Mouse (Mus musculus): Measurements from ENCODE around the gene Arhgef25. TPM values are rescaled to one million over a fixed set of nuclear protein-coding genes. Genes with fewer than 3 reads are reported as not detected.
"Not testable (repeated sequence)": the region's sequence is repeated elsewhere in the genome, so short reads cannot be mapped to it uniquely, and the experiment has no call there.

Arhgef25 gene
- total RNA-seq, 1 experiment from 2014 or later, result 18.4 TPM

DNA sequence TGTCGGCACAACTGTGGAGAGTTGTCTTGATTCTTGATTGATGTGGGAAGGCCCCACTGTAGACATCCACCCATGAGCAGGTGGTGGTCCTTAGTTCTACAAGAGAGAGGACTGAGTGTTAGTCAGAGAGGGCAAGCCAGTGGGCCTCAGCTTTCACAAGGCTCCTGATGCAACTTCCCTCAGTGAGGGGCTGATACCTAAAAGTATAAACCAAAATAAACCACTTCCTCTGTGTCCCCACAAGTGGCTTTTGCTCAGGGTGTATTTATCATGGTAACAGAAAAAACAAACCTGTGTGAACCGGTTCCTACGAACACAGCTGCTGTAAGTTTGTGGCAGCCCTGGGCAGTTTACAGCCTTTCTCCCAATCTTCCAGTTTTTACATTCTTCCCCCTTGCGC, 53.4 kb downstream of the Arhgef25 start:
- peak; percentile 91 to 93 for ATAC-seq (replicated peaks in 1 of 2; ENCODE audit: insufficient read depth in 1 of 2, low FRiP score in 2 of 2, low TSS enrichment in 1 of 2, low read depth in 1 of 2, poor library complexity in 2 of 2, severe bottlenecking in 2 of 2)

DNA sequence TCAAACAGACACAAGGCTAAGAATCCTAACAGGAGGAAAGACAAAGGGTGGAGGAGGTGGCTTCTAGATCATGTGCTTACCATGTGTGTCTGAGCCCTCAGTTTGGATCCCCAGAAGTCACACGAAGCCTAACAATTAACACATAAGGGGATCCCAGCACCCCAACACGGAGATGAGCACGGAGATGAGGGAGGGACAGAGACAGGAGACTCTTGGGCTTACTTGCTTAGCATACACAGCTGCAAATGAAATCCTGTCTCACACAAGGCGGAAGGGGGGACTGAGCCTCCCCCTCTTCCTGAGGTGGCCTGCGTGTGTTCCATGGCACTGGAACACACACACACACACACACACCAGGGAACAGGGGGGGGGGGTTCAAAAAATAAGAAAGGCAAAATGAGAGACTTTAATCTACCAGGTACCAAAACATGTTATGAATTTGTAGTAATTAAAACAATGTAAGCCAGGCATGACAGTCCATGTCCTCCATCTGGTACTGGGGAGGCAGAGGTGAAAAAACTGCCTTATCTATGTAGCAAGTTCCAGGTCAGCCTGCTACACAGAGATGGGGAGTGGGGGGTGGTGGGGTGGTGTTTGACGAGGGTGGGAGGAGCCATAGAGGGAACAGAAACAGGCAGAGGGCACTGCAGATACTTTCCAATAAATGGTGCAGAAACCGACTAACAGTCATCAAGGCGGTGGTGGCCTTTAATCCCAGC, 54.6 kb downstream of the Arhgef25 start:
- peak; percentile 22 to 33; a peak in 2 of 4 replicates for ATAC-seq (replicated peaks in 1 of 2; ENCODE audit: insufficient read depth in 1 of 2, low FRiP score in 2 of 2, low TSS enrichment in 1 of 2, low read depth in 1 of 2, poor library complexity in 2 of 2, severe bottlenecking in 2 of 2)

DNA sequence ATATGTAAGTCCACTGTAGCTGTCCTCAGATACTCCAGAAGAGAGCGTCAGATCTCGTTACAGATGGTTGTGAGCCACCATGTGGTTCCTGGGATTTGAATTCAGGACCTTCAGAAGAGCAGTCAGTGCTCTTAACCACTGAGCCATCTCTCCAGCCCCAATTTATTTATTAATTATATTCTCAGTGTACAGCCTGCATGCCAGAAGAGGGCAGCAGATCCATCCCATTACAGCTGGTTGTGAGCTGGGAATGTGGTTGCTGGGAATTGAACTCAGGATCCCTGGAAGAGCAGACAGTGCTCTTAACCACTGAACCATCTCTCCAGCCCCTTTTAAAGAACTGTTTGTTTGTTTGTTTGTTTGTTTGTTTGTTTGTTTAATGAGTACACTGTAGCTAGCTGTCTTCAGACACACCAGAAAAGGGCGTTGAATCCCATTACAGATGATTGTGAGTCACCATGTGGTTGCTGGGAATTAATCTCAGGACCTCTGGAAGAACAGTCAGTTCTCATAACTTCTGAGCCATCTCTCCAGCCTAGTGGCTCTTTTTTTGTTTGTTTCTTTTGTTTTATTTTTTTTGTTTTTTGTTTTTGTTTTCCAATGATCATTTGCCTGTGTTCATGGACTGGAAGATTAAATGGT, 55.4 kb downstream of the Arhgef25 start:
- ATAC-seq (replicated peaks in 1 of 2; ENCODE audit: insufficient read depth in 1 of 2, low FRiP score in 2 of 2, low TSS enrichment in 1 of 2, low read depth in 1 of 2, poor library complexity in 2 of 2, severe bottlenecking in 2 of 2), result not testable (repeated sequence)

Other genes starting within 250 kb of the Arhgef25 start
- 41.1 and 46.3 TPM in 2 replicates for gene Ctdsp2, start 211.4 kb downstream of the Arhgef25 start, total RNA-seq (2017)
- gene Avil, start 189.4 kb downstream of the Arhgef25 start, total RNA-seq (2017), result 0.30 TPM in 1 of 2 replicates, not detected in the other
- gene Tsfm, start 159.2 kb downstream of the Arhgef25 start, total RNA-seq (2017), result 23.6 and 35.5 TPM in 2 replicates
- 16.5 and 19.4 TPM in 2 replicates for gene Mettl1, start 148.7 kb downstream of the Arhgef25 start, total RNA-seq (2017)
- not detected in 2 replicates for gene Eef1akmt3, start 148.6 kb downstream of the Arhgef25 start, total RNA-seq (2017)
- 0.25 TPM in 1 of 2 replicates, not detected in the other for gene Cyp27b1, start 141.8 kb downstream of the Arhgef25 start, total RNA-seq (2017)
- gene March9, start 129.9 kb downstream of the Arhgef25 start, total RNA-seq (2017), result 0.89 and 2.2 TPM in 2 replicates
- 483 and 646 TPM in 2 replicates for gene Cdk4, start 126.5 kb downstream of the Arhgef25 start, total RNA-seq (2017)
- gene Tspan31, start 119.8 kb downstream of the Arhgef25 start, total RNA-seq (2017), result 54.5 and 56.6 TPM in 2 replicates
- 59.3 and 89.6 TPM in 2 replicates for gene Agap2, start 114.8 kb downstream of the Arhgef25 start, total RNA-seq (2017)
- 157 and 201 TPM in 2 replicates for gene Os9, start 69.0 kb downstream of the Arhgef25 start, total RNA-seq (2017)
- 43.3 and 48.6 TPM in 2 replicates for gene B4galnt1, start 24.9 kb downstream of the Arhgef25 start, total RNA-seq (2017)
- 0.30 and 0.50 TPM in 2 replicates for gene Slc26a10, start 9.4 kb downstream of the Arhgef25 start, total RNA-seq (2017)
- gene Dtx3, start 5.6 kb upstream of the Arhgef25 start, total RNA-seq (2017), result 56.2 and 56.8 TPM in 2 replicates
- gene Pip4k2c, start 21.5 kb upstream of the Arhgef25 start, total RNA-seq (2017), result 14.8 and 19.7 TPM in 2 replicates
- gene Kif5a, start 73.3 kb upstream of the Arhgef25 start, total RNA-seq (2017), result 0.94 and 1.5 TPM in 2 replicates
- gene Dctn2, start 76.3 kb upstream of the Arhgef25 start, total RNA-seq (2017), result 85.8 and 96.8 TPM in 2 replicates
- 5.9 and 6.3 TPM in 2 replicates for gene Mbd6, start 98.9 kb upstream of the Arhgef25 start, total RNA-seq (2017)
- 104 and 211 TPM in 2 replicates for gene Mars, start 121.7 kb upstream of the Arhgef25 start, total RNA-seq (2017)
- gene Arhgap9, start 131.9 kb upstream of the Arhgef25 start, total RNA-seq (2017), result 29.5 and 43.7 TPM in 2 replicates
- gene Gli1, start 151.9 kb upstream of the Arhgef25 start, total RNA-seq (2017), result not detected in 2 replicates
- gene Inhbe, start 164.3 kb upstream of the Arhgef25 start, total RNA-seq (2017), result 0.13 TPM in 1 of 2 replicates, not detected in the other
- gene Inhbc, start 180.3 kb upstream of the Arhgef25 start, total RNA-seq (2017), result not detected in 2 replicates
- gene R3hdm2, start 190.2 kb upstream of the Arhgef25 start, total RNA-seq (2017), result 41.3 and 73.9 TPM in 2 replicates